Mouse (Mus musculus): ENCODE measurements around the gene Bcl9. TPM values are rescaled to one million over a fixed set of nuclear protein-coding genes. Genes with fewer than 3 reads are reported as not detected.
A peak's percentile ranks its signal among the peaks of the same experiment; 100 is the strongest.

Bcl9 gene
- 10.2 and 12.7 TPM in 2 replicates for total RNA-seq (2015)
- total RNA-seq (2017) = 3.0 and 4.1 TPM in 2 replicates

DNA sequence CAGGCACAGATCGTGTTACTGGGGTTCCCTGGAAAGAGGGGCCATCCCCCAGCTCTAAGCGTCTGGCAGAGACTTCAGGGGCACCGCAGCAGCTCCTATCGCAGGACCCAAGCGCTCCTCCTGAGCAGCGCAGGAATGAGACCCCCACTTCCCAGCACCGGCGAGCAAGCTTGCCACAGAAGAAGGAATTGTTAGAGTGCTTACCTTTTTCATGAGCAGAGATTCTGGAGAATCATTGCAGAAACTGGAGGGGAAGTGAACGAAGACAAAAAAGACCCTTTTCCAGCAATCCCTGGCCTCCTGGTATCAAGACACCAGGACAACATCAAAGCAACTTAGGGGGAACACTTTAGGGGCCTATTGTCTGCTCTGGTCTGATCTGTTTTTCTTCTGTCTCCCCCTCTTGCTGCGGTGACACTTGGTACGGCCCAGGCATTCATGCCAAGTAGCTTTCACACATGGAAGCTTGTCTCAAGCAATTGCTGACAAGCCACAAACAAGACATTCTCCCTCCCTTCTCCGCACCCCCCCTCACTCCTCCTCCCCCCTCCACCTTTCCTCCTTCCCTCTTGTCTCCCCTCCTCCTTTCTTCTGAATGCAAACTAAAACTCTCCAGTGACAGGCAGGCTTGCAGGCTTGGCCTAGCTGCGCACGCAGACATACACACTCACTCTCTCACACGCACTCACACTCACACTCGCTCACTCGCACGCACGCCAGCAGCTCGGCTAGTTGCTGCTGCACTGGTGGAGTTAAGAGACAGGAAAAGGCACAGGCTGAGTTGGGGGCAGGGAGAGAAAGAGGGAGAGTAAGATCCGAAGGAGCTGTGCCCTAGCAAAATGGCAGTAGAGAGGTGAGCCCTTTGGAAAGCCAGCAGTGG is at the start of gene Bcl9:
Gene Bcl9, minus strand, starts transcription at position 365 of the 880 bp plus-strand sequence.
- ATAC-seq (ENCODE audit: poor library complexity, severe bottlenecking) = peak; percentile 64

DNA sequence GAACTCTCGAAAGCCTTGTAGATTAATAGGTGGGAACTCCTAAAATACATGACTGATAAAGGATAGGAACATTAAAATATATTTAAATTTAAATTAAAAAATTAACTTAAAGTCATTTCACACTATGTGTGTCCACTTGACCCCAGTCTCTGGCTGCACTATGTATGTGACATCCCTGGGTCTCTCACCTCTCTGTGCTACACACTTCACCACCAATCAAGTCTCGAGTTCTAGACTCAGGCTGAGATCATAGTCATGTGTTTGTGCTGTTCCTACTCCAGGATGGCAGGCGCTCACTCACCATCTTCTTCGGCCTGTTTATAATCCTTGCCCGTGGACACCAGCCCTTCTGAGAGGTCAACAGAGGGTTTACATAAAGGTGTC is 41.5 kb upstream of the Bcl9 start:
- ATAC-seq (ENCODE audit: poor library complexity, severe bottlenecking) = no peak

DNA sequence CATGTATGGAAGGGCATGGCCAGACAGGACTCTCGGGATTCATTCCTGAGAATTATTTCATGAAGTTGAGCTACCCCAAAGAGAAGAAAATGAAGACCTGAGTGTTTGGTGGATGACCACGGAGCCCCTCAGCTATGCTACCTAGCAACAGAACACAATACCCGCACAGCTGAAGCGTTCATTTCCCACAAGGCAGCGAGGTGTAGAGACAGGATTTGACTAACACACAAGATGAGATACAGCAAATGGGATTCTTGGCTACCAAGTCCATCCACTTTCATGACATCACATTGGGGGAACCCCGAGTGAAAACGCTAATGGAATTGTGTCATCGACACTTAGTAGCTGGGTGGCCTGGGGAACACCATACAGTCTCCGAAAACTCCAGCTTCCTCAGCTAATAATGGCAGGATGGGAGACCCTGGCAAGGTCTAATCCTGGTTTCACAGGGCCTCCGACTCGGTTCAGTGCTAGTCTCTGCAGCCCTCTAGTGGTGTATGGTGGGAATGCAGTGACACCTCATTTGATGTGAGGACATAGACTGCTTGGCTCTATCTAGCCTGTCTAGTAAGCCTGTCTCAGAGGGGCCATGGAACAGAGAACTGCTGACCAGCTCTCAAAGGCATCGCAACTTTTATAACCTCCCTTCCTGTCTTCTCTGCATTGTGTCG is 40.9 kb upstream of the Bcl9 start:
- peak; percentile 88 for ATAC-seq (ENCODE audit: poor library complexity, severe bottlenecking)

DNA sequence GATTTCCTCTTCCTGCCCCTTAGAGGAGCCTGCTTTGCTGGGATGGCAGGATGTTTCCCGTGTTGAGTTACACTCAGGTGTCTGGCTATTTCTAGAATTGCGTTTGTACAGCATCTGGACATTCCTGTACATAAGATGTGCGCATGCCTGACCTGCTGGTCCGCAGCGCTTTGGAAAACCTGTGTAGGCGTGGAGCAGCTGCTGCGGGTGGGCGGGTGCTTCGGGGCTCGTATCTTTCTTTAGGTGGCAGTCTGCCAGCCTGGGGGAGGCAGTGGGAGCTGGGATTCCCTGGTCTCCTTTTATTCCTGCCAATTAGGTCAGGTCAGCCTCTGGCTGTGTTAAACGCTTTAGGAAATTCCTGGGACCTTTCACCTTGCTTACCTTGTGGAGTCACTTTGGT is 39.6 kb upstream of the Bcl9 start:
- ATAC-seq (ENCODE audit: poor library complexity, severe bottlenecking) = no peak

DNA sequence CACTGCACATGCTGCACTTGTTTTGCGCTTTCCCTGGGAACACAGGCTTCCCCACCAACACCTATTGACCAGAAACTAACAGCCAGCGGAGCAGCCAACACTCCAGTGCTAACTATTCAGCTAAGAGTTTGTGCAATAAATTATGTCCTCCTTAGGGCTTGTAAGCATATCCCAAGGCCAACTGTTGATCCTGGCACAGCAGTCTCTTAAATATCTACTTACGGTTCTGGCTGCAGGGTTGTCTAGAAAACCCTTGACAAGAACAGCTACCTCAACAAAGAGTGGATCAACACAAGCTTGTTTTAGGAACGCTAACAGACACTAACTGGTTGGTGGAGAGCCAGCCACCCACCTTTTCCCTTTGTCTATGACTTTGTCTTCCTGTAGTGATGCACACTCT is 38.6 kb upstream of the Bcl9 start:
- no peak for ATAC-seq (ENCODE audit: poor library complexity, severe bottlenecking)

DNA sequence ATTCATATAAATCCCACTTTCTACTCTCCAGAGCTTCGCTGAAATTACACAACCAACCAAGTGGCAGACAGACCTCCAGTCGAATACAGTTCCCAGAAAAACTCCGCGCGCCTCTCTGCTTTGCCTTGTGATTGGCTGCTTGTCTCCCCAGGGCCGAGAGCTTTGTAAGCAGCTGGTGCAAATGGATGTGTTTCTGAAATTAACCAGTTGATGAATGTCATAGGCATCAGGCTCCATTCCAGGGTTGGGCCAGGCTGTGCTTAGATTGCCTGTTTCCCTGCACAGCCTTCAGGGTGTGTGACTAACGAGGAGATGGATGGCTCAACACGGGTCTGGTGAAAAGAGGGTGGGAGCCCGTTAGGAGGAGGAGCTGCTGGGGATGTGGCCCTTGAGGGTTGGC is 36.9 kb upstream of the Bcl9 start:
- no peak for ATAC-seq (ENCODE audit: poor library complexity, severe bottlenecking)

DNA sequence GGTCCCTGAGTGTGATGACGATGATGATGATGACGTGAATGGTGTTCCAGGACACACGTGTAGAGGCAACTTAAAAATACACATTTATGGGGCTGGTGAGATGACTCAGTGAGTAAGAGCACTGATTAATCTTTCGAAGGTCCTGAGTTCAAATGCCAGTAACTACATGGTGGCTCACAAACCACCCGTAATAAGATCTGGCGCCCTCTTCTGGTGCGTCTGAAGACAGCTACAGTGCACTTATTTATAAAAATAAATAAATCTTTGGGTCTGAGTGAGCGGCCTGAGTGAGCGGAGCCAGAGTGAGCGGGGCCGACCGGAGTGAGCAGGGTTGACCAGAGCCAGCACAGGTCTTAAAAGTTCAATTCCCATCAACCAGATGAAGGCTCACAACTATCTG is 34.5 kb upstream of the Bcl9 start:
- ATAC-seq (ENCODE audit: poor library complexity, severe bottlenecking) = no peak

DNA sequence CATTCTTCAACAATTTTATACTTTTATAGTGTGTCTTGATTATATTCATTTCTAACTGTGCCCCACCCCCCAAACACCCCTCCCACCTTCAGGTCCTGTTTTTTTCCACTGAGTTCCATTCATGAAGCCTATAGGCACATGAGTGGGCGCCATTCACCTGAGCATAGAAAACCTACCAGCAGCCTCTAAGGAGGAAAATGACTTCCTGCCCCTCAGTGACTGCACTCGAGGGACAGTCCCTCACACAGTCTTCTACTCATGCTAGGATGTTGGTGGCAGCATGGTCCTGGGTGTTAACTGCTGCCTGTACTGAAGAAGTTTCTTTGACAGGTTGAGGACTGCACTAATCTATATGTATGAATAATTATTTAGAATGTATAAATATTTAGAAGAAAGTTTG is 30.1 kb upstream of the Bcl9 start:
- ATAC-seq (ENCODE audit: poor library complexity, severe bottlenecking) = no peak

DNA sequence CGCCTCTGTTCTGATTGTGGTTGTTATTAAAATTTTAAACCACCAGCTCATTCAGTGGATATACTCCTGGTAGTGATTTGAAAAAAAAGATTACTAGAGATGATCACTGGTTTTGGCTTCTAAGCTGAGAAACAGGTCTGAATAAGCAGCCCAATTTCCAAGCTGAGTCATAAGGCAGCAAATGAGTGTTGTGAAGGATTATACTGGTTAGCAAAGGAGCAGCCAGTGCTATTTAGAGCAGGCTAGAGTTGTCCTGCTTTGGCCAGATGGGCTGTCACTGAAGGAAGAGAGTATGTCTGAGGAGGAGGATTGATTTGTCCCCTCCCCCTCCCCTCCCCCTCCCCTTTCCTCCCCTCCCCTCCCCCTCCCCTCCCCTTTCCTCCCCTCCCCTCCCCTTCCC is 29.6 kb upstream of the Bcl9 start:
- ATAC-seq (ENCODE audit: poor library complexity, severe bottlenecking) = no peak

DNA sequence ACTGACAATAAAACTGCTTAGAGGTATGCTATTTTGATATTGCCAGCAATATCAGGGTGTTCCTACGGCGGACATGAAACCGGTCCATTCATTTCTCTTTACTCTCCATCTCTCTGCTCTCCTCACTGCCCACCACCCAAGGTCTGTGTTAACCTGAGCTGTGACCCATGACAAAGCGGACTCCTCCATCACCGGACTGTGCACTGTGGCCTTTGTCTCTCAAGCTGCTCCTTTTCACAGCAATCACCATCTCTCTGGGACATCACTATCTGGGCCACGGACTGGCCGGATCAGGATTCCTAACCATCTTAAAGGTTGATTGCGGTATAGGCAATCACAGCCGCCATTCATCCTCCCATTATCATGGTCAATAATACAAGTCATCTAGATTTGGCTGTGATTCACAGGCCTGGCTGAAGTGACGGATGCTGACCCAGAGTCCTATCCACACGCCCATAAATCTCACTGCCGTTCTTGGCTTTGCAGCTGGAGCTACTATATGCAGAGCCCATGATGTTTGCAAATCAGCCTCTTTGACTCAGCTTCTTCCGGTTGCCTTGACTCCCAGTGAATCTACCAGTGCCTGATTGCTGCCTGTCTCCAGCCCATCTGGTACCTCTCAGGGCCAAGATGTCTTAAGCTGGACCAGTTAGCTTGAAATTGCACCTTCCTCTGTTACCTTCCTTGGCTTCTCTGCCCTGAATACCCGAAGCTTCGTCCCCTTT is 28.1 kb upstream of the Bcl9 start:
- no peak for ATAC-seq (ENCODE audit: poor library complexity, severe bottlenecking)

DNA sequence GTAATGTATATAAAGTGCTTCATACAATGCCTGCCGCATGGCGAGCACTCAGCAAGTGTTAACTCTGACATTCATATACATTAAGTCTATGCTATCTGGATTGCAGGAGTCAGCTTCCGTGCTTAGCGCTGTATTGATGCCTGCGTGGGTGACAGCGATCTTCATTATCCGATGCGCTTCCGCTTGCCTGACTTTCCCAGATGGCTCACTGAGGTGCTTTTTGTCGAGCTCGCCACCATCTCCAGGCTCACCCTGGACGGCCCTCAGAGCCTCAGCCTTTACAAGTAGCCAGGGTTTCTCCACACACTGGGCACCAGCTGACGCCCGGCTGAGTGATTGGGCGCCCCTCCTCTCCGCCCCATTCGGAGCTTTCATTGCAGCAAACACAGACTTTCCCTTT is 26.3 kb upstream of the Bcl9 start:
- no peak for ATAC-seq (ENCODE audit: poor library complexity, severe bottlenecking)

DNA sequence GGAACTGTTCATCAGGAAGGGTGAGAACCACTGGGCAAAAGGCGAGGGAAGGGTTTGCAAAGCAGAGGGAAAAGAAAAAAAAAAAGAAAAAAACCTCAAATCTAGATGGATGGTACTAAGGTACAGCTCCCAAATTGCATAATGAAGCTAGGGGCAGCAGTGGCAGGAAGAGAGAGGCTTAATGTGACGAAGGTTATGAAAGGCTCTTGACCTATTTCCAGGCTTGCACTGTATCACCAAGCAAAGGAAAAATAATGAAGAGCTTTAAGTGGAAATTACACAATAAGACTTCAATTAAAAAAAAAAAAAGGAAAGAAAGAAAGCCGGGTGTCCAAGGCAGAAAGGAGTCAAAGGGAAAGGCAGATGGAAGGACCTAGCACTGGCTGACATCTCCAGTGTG is 19.6 kb upstream of the Bcl9 start:
- ATAC-seq (ENCODE audit: poor library complexity, severe bottlenecking) = no peak

DNA sequence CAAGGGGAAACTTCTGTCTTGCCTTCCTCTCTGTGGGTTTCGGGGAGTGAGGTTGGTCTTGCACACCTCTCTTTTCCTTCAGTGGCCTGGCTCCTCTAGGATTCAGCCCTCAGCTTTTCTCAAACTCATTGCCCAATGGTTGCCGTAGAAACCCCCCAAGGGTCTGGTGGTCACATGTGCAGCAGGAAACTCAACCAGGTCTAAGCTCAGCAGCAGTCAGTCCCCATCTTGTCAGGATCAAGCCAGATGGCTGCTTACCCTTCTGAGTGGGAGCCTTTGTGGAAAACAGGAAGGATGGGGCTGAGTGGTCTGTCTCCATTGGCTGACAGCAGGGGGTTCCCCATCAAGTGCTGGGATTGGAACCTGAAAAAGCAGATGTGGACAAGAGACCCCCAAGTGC is 15.7 kb upstream of the Bcl9 start:
- ATAC-seq (ENCODE audit: poor library complexity, severe bottlenecking) = no peak

DNA sequence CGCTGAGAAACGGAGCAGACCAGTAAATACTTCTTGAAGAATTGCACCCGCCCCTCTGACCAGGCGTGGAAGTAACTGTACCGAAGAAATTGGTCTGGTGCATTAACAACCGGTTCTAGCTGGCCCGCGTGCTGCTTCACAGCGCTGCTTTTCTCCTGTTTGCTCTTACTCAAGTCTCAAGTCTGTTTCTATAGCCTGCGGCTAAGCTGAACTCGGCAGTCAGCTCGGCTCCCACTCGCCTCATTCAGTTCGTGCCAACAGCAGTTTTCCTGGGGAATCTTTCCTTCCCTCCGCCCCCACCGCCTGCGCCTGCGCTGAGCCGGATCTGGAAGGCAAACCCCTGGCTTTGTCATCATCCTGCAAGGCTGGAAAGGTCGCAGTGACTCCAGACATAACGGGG is 14.3 kb upstream of the Bcl9 start:
- ATAC-seq (ENCODE audit: poor library complexity, severe bottlenecking) = no peak

DNA sequence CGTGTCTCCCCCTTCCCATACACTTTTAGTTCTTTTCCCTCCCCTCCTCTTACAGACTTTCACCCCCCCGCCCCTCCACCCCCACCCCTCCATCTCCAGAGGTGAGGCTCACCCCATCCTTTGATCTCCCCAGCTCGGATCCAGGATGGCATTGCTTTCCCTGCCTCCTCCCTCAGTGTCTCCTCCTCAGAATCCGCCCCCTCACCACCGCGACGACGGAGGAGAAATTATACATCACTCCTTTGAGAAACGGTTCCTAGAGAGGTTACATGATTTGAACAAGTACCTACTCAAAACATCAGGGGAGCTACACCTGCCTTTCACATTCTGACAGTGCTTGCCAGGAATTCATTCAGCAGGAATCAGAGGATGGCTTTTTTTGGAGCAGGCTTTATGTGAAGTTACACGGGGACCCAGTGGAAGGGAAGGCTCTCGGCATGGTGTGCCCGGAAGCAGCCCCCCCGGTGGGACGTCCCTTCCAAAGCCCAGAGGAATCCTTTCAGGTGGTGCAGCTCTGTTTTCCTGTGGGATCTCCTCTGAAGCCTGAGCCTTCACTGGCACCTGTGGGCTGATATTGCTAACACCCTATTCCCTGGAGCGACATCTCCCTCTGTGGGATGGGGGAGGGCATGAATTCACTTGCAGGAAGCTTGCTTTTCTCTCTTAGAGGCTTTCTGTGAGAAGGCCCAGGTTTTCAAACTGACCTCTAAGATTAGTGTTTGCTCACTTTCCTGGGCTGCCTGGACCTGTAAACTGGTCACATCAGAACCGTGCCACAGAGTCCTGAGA is 12.2 kb upstream of the Bcl9 start:
- ATAC-seq (ENCODE audit: poor library complexity, severe bottlenecking) = no peak

DNA sequence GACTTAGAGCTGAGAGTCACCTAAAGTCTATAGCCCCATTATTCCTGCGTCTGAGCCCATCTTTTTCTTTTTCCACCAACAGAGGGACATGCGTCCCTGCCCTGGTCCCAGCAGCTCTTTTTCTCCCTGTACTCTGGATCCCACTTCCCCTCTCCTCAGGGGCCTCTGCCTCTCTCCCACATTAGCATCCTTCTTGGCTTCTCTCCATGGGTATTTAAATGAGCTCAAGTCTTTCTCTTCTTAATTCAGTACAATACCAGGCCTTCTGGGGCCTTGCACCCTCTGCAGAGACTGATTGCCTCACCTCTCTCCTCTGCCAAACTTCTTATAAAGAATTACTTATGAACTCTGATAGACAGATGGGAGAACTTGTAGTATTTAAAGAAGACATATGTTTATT is 10.7 kb upstream of the Bcl9 start:
- no peak for ATAC-seq (ENCODE audit: poor library complexity, severe bottlenecking)

DNA sequence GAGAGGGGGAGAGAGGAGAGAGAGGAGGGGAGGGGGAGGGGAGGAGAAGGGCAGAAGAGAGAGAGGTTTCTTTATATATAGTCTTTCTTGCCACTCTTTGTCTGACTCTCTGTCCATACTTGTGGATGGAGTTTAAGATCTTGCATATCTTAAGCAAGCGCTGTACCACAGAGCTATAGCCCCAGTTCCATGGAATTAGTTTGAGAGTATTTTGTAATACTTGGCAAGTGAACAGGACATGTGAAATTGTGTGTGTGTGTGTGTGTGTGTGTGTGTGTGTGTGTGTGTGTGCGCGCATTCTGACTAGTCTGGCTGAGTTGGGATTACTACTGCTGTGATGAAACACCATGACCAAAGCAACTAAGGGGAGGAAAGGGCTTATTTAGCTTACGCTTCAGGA is 8.2 kb upstream of the Bcl9 start:
- no peak for ATAC-seq (ENCODE audit: poor library complexity, severe bottlenecking)

DNA sequence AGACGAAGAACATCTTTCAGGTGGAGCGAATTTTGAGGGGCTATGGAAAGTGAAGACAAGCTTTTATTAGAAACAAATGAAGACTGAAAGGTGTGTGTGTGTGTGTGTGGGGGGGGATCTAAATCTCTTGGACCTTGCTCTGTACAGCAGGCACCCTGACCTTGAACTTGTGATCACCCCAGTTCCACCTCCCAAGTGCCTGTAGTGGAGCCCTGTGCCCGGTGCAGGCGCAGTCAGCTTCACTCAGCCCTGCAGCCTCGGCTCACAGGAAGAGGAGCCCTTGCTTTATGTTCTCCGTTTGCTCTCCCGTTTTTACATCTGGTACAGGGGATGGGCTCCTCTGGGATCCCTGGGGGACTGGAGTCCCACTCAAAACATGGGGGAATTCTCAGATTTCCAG is 3.9 kb upstream of the Bcl9 start:
- no peak for ATAC-seq (ENCODE audit: poor library complexity, severe bottlenecking)

DNA sequence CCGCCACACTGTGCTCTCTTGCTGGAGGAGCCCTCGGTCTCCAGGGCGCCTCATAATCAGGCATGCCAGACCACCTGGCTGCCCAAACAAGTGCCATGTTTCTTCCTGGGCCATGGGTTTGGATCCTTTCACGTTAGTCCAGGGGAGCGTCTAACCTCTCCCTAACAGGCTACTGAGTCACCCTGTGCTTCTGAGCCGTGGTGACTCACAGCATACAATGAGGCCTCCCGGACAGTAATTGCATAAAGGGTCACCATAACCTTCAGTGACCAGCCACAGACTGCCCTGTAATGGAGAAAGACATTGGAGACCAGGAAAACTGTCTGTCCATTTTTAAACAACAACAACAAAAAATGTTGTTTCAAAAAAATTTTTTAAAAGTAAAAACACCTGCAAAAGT is 2.7 kb upstream of the Bcl9 start:
- ATAC-seq (ENCODE audit: poor library complexity, severe bottlenecking) = no peak

DNA sequence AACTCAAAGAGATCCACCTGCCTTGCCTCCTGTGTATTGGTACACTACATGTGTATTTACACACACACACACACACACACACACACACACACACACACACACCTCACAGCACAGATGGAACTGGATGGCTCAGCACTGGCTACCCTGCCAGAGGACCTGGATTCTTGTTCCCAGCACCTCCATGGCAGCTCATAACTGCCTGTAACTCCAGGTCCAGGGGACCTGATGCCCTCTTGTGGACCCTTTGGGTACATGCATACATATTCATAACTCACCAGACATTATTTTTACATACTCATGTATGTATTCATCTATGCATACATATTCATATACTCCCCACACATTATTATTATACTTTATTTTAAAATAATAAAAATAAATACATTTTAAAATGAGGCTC is 2.2 kb upstream of the Bcl9 start:
- ATAC-seq (ENCODE audit: poor library complexity, severe bottlenecking) = no peak

DNA sequence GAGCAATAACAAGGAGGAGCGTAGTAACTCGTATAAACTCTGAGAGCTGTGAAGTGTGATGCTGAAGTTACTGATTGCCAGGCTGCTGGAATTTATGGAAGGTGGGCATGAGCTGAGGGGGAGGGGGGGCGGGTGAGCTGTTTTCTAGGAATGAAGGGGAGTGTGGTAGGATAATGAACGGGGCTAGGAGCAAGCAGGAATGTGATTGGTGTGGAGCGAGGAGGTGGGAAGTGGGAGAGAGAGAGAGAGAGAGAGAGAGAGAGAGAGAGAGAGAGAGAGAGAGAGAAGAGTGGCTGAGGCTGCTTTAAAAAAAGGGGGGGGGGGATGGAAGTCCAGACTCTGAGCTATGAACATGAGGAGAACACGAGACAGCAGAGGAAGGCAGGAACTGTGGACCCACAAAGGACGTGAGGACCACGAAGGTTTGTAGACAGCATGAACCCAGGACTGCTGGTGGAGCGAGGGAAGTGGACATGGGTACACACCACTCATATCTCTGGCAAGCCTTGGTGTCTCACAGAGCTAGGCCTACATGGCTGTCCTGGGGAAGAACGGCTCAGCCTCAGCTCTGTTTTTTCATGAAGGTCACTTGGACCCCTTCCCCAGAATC is 1.2 kb upstream of the Bcl9 start:
- ATAC-seq (ENCODE audit: poor library complexity, severe bottlenecking) = no peak

All from megakaryocyte, adult 5-6 weeks (primary cell).